Mouse (Mus musculus) liver, embryonic 18 days (tissue): Measurements from ENCODE around the gene Man2b1. TPM values are rescaled to one million over a fixed set of nuclear protein-coding genes. Genes with fewer than 3 reads are reported as not detected.

Experiments used
- polyA plus RNA-seq: library from polyadenylated mRNA; depleted of rRNA; stranded (reverse); fragments of >200 nt; gene quantifications from 2 replicates; pipeline ENCODE4 v1.2.3, GENCODE M21; 2012; rRNA removed

Gene Man2b1
- 41.9 and 48.3 TPM in 2 replicates for polyA plus RNA-seq

DNA sequence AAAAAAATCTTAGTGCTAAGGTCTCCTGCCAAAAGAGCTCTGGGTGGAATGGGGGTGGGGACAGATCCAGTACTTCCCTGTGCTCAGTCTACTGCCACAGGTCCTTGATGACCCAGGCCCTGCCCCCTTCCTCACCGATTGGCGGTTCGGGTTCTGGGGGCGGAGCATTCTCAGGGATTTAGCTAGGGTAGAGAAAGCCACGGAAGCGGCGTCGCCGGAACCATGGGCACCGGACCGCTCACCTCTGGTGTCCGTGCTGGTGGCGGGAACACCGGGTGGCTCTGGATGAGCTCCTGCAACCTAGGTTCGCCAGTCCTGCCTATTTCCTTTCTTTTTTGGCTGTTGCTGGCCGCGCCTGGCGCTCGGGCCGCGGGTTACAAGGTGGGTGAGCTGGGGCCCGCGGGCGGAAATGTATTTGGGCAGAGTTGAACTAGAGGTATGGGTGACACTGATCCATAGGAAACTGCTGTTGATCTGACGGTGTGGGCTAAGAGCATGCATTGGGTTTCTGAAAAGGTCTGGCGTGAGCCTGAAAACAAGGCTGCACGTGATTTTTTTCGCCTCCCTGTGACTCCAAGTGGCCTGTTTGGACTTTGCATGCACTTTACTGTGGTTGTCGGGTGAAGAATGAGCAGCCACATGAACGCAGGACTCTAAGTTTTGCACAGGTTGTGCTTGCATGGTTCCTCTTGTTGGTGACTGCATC, at the start of gene Man2b1:
TSS of gene Man2b1 (plus strand) at position 163 of the 706 bp plus-strand sequence.

DNA sequence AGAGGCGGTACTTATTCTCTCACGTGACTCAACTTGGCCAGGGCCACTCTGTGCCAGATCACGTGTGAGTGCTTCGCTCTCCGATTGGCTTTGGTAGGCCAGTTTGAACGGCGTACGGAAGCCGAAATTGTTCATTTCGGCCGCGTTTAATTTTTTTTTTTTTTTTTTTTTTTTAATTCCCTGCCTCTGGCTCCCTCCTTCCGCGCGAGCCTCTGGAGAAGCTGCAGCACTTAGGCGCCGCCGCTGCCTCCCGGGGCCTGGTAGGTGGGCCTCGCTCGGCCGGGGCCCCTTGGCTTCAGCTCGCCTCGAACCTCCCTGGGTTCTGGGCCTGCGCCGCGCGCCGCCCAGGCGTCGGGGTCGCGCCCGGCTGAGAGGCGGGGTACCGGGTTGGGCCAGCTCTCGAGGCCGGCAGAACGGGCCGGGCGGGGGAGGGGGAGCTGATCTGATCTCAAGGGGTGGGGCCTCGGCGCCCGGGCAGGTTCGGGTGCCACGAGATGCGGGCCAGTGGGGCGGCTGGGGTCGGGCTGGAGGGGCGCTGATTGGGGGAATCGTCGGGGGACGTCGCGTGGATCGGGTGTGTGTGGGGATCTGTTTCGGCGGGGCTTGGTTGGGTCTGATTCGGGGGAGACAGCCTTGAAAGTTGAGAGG, 46.2 kb upstream of the Man2b1 start, which contains the start of gene Tnpo2:
TSS of gene Tnpo2 (plus strand) at position 198 of the 648 bp plus-strand sequence.

DNA sequence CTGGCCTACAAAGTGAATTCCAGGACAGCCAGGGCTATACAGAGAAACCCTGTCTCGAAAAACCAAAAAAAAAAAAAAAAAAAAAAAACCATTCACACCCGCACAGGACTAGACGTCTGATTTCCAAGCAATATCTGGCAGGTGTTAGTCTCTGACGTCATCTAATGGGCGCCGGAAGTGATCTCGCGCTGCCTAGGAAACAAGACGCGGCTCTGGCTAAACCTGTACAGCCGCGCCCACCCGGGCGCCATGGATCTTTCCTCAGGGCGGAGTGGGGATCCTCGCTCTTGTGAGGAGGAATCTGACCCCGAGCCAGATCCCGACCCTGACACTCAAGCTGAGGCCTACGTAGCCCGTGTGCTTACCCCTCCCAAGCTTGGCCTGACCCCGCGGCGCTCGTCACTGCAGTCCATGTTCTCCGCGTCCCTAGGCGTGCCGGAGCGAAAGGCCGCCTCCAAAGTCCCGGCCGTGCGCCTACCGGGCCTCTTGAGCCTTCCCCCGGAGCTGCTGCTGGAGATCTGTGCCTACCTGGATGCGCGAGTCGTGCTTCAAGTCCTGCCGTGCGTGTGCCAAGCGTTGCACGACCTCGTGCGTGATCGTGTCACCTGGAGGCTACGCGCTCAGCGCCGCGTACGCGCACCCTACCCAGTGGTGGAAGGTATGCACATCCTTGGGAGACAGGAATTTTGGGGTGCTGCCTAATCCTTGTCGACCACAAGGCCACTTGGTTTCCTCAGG, 23.0 kb upstream of the Man2b1 start, which contains the start of gene Fbxw9:
TSS of gene Fbxw9 (plus strand) at position 177 of the 738 bp plus-strand sequence.

DNA sequence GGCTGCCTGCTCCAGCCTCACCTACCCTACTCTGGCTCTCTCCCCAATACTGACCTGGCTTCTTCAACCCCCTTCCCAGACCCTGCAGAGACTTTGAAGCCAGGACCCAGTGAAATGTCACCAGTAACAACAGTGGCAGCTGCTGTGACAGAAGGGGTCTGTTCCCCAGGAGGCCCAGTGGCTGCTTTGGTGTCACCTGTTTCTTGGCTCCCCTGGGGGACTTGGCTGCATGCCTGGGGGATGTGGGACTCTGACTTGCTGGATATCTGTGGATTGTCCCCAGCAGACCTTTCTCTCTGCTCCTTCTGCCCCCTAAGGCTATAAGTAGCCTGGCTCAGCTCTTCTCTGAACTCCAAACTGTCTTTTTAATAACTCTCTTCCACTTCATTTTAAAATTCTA, 15.1 kb upstream of the Man2b1 start, which contains the start of gene Gm5741:
TSS of gene Gm5741 (minus strand) at position 1 of the 400 bp plus-strand sequence.

DNA sequence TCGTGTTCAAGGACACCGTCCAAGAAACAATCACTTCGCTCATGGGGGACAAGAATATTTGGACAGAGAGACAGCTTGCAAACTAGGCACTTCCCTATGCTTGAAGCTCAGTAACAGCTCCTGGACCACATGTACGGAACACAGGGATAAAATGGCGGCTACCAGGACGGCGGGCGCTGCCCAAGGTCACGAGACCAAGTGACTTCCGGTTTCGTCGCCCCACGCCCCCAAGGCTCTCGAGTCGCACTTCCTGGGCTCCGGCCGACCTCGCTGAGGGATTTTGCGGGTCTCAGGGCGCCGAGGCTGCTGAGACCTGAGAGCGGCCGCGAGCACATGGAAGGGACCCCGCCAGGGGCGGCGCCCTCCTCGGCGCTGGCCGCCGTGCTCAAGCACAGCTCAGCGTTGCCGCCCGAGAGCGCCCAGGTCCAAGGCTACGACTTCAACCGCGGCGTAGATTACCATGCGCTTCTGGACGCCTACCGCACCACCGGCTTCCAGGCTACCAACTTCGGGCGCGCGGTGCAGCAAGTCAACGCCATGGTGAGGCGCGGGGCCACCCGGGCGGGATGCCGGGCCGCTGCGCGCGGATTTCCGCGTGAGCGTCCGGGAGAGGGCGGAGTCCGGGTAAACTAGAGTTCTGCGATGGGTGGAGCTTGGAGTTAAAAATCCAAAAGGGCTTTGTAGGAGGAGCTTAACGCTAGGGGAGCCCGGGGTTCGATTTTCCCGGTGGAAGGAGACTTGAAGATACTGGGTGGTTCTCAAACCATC, 11.4 kb upstream of the Man2b1 start, which contains the start of gene Dhps:
TSS of gene Dhps (plus strand) at position 244 of the 768 bp plus-strand sequence.

DNA sequence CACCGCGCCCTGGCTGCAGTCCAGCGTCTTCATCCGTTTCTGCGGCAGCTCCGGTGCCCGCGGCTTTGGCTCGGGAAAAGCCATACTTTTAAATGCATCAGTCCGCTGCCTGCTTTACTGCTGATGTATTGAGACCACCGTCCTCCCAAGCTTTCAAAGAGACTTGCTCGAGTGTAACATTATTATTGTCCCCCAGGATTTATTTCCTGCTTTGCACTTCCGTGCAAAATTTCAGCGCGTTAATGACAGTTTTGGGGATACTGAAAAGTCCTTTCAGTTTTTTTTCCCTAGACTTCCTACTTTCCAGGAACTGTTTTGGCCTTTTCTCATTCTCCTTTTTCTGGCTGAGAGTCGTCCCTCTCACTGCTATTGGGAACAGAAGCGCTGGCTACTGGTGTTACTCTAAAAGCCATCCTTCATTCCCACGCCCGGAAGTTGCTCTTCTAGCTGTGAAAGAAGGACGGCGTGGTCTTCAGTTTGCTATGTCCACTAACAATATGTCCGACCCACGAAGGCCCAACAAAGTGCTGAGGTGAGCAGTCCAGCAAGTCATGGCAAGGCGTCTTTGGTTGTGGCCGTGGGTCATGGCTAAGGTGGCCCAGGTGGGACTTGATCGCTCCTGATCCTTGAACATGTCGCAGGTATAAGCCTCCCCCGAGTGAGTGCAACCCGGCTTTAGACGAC, 2.4 kb upstream of the Man2b1 start, which contains the start of gene Wdr83os:
TSS of gene Wdr83os (plus strand) at position 209 of the 684 bp plus-strand sequence.

DNA sequence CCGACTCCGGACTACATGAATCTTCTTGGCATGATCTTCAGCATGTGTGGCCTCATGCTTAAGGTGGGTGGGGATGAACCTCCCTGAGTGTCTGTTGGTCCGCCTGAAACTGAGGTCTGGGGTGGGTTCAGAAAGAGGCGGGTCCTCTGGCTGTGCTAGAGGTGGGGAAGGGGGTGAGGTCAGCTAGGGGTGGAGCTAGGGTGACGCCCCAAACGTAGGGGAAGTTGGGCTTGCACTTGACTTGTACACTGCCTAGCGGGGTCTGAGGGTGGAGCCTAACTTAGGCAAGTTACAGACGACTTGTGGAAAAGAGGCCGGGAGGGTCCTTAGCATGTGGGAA, 1.9 kb upstream of the Man2b1 start, which contains the start of gene Wdr83:
TSS of gene Wdr83 (minus strand) at position 91 of the 340 bp plus-strand sequence.

DNA sequence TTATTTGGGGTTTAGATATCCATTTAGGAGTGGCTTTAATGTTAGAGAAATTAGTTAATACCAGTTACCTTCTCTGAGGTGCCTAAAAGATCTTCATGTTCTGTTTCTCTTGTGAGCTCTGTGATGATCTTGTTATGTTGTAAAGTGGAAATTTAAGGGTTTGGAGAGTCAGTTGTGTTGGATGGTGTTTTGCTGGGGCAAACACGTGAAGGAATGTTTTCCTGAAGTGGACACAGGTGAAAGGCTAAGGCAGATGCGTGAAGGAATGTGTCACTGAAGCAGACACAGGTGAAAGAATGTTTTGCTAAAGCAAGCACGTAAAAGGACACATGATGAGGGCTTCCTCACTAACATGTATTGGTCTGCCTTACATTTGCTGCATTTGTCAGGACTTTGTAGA, 39.9 kb downstream of the Man2b1 start, which contains the start of gene Zfp791:
TSS of gene Zfp791 (minus strand) at position 101 of the 400 bp plus-strand sequence.

Other genes with a start within 250 kb of the Man2b1 start
- 108 and 113 TPM in 2 replicates for gene Rad23a, start 242.6 kb upstream of the Man2b1 start, polyA plus RNA-seq
- 389 and 417 TPM in 2 replicates for gene Calr, start 236.3 kb upstream of the Man2b1 start, polyA plus RNA-seq
- 37.4 and 40.3 TPM in 2 replicates for gene Farsa, start 226.3 kb upstream of the Man2b1 start, polyA plus RNA-seq
- gene Syce2, start 211.2 kb upstream of the Man2b1 start, polyA plus RNA-seq: 11.5 and 11.9 TPM in 2 replicates
- 84.3 and 97.5 TPM in 2 replicates for gene Gcdh, start 189.3 kb upstream of the Man2b1 start, polyA plus RNA-seq
- 82.0 and 97.2 TPM in 2 replicates for gene Klf1, start 181.3 kb upstream of the Man2b1 start, polyA plus RNA-seq
- 12.9 and 13.0 TPM in 2 replicates for gene Dnase2a, start 174.7 kb upstream of the Man2b1 start, polyA plus RNA-seq
- 0.07 and 0.08 TPM in 2 replicates for gene Mast1, start 145.9 kb upstream of the Man2b1 start, polyA plus RNA-seq
- gene Rtbdn, start 136.3 kb upstream of the Man2b1 start, polyA plus RNA-seq: not detected in 2 replicates
- gene Gm49661, start 113.8 kb upstream of the Man2b1 start, polyA plus RNA-seq: 0.58 TPM in 1 of 2 replicates, not detected in the other
- 467 and 538 TPM in 2 replicates for gene Prdx2, start 113.7 kb upstream of the Man2b1 start, polyA plus RNA-seq
- gene Rnaseh2a, start 113.5 kb upstream of the Man2b1 start, polyA plus RNA-seq: 37.4 and 40.1 TPM in 2 replicates
- gene Junb, start 104.6 kb upstream of the Man2b1 start, polyA plus RNA-seq: 11.6 and 18.6 TPM in 2 replicates
- gene Hook2, start 92.7 kb upstream of the Man2b1 start, polyA plus RNA-seq: 10.3 and 12.2 TPM in 2 replicates
- not detected in 2 replicates for gene Best2, start 68.7 kb upstream of the Man2b1 start, polyA plus RNA-seq
- gene Asna1, start 58.0 kb upstream of the Man2b1 start, polyA plus RNA-seq: 63.3 and 64.0 TPM in 2 replicates
- gene Trir, start 56.4 kb upstream of the Man2b1 start, polyA plus RNA-seq: 83.5 and 105 TPM in 2 replicates
- gene Tnpo2, start 46.4 kb upstream of the Man2b1 start, polyA plus RNA-seq: 18.0 and 21.4 TPM in 2 replicates
- gene Fbxw9, start 23.2 kb upstream of the Man2b1 start, polyA plus RNA-seq: 11.8 and 12.7 TPM in 2 replicates
- gene Gm5741, start 15.3 kb upstream of the Man2b1 start, polyA plus RNA-seq: 0.26 TPM in 1 of 2 replicates, not detected in the other
- gene Dhps, start 11.5 kb upstream of the Man2b1 start, polyA plus RNA-seq: 17.8 and 18.4 TPM in 2 replicates
- 39.8 and 41.3 TPM in 2 replicates for gene Wdr83os, start 2.5 kb upstream of the Man2b1 start, polyA plus RNA-seq
- gene Wdr83, start 2.0 kb upstream of the Man2b1 start, polyA plus RNA-seq: 22.9 and 26.2 TPM in 2 replicates
- gene Zfp791, start 39.8 kb downstream of the Man2b1 start, polyA plus RNA-seq: 4.4 and 5.3 TPM in 2 replicates
- gene Cks1brt, start 68.7 kb downstream of the Man2b1 start, polyA plus RNA-seq: not detected in 2 replicates
- not detected in 2 replicates for gene Olfr371, start 142.7 kb downstream of the Man2b1 start, polyA plus RNA-seq
- 33.7 and 35.9 TPM in 2 replicates for gene Orc6, start 216.4 kb downstream of the Man2b1 start, polyA plus RNA-seq
- 27.4 and 28.6 TPM in 2 replicates for gene Vps35, start 216.5 kb downstream of the Man2b1 start, polyA plus RNA-seq